Mouse (Mus musculus): ENCODE data around the gene Rnf114. TPM values are rescaled to one million over a fixed set of nuclear protein-coding genes. Genes with fewer than 3 reads are reported as not detected.

Gene Rnf114
- polyA plus RNA-seq, 1 experiment, result 124 TPM

DNA sequence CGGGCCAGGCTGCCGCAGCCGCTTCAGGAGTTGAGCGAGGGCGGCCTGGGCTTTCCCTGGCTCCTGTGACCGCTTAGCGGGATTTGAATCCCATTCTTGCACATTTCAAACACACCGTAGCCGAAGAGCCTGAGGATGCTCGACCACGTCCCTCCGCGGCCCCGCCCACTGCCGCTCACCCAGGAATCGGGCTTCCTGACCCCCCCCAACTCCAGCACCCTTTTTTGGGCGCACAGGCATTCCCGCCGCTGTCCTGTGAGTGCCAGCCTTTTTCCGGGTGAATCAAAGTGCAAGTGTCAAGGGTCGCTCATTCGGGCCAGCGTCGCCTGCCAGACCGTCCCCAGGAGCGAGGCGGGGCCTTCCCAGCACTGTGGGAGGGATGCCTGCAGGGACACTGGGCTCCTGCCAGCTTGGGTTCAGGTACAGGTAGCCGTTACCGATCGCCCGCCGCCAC lies 11.5 kb downstream of the Rnf114 start:
- DNase-seq (ENCODE audit: low read depth), result no peak

DNA sequence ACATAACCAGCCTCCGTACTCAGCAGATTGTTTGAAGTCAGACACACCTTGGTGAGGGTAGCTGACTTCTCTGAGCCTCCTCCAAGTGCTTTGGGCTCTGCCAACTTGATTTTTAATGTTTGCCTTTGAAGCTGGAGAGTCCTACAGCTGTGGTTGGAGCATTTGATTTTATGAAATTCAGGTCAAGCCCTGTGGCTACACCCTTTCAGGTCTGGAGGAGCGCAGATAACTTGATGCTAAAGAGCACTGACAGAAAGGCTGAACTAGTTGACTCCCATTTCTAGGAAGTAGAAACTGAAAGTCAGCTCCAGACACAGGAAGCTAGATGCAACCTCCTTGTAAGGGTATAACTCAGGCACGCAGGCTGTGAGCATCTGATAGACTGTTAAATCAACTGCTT lies 12.7 kb downstream of the Rnf114 start:
- no peak for DNase-seq (ENCODE audit: low read depth)

DNA sequence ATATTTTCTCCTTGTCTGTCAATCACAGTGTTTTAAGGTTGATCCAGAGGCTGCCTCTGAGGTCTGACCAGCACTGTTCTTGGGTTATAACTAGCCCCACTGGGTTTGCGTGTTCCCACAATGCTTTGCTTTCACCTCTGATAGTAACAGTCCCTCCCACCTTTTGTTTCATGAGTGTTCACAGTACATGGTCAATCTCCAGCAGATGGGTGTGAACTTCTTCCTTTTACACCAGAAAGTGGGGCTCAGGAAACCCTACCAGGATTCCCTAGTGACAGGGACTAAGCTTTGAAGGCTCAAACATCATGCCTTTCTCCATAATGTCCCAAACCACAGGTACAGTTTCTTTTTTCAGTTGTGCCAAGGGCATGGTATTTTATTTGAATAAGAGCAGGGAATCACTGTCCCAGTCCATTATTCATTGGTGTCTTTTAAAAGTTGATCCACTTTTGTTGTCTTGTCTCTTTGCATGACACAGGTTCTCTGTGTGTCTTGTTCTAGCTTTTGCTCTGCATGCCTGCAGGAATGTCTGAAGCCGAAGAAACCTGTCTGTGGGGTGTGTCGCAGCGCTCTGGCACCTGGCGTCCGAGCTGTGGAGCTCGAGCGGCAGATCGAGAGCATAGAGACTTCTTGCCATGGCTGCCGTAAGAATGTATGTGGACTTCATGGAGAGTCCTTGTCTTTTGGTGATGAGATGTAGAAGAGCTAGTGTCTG lies 14.3 kb downstream of the Rnf114 start:
- DNase-seq (ENCODE audit: low read depth), result no peak

DNA sequence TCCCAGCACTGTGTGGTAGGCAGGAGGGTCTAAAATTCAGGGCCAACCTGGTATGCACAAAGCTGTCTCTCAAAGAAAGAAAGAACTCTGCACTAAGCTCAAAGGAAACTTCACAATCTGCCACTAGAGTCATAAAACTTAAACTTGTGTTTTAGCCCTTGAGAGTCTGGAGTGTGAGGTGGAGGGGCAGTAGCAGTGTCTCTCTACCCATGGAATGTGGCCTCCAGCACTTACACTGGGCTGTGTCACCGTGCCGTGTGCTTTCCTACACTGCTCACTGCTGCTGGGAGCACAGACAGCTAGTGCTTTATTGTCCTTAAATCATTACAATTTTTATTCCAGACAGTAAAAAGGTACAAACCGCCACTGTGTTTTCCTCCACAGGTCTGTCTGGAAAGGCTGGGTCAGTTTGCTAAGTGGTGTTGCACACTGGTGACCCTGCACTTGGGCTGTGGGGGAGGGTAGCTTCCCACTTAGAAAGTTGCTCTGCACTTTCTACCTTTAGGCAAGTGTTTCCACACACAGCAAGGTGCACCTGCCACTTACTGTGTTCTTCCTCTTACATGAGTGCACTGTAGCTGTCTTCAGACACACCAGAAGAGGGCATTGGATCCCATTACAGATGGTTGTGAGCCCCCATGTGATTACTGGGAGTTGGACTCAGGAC lies 15.4 kb downstream of the Rnf114 start:
- no peak for DNase-seq (ENCODE audit: low read depth)

DNA sequence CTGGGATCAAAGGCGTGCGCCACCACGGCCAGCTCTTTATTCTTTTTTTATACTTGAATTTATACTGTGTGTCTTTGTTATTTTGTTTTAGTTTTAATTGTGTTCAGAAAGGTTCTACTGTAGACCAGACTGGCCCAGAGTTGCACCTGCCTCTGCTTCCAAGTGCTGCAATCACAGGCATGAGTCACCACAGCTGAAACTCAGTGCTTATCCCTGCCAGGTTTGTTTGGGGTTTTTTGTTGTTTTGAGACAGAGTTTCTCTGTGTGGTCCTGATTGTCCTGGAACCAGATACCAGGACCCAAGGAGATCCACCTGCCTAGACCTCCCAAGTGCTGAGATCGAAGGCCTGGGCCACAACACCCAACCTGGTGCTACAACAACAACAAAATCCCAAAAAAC lies 16.1 kb downstream of the Rnf114 start:
- DNase-seq (ENCODE audit: low read depth), result no peak

DNA sequence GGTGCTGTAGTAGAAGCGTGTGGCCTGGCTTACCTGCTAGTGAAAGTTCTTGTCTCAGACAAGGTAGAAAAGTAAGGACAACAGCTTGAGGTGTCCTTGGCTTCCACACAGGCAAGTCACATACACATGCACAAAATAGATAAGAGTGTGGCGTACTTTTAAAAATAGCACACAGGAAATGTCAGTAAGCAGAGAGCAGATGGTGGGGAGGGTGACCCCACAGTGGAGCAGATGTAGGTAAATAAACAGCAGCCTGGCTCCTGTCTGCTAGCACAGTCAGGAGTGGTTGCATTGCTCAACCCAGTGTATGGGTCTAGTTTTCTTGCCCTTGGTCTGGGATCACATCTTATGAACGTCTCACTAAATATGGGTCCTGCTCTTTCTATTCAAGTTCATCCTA lies 18.0 kb downstream of the Rnf114 start:
- DNase-seq (ENCODE audit: low read depth), result no peak

DNA sequence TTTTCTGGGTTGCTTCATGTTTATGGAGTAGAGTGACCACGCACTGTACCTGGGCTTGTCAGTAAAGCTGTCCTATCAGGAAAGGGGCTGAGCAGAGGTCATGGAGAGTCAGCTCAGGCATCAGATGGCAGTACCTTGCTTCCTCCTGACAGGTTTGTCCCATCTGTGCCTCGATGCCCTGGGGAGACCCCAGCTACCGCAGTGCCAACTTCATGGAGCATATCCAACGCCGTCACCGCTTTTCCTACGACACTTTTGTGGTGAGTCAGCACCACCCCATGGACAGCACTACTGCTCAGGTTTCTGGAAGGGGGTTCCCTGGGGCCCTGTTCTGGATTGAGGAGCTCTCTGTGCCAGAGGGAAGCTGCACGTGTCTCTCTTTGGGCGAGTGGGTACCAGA lies 19.9 kb downstream of the Rnf114 start:
- DNase-seq (ENCODE audit: low read depth), result no peak

DNA sequence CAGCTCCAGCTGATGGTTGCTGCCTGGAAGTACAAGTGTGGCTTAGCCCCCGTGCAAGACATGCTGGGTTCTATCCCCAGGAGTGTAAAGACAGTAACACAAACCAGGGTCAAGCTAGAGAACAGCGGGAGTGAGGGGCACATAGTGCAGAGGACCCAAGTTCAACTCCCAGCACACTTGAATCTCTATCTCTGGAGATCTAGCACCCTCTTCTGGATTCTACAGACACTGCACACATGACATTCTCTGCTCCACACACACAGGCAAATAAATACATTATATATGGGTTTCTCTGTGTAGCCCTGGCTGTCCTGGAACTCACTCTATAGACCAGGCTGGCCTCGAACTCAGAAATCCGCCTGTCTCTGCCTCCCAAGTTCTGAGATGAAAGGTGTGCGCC lies 20.5 kb downstream of the Rnf114 start:
- DNase-seq (ENCODE audit: low read depth), result no peak

DNA sequence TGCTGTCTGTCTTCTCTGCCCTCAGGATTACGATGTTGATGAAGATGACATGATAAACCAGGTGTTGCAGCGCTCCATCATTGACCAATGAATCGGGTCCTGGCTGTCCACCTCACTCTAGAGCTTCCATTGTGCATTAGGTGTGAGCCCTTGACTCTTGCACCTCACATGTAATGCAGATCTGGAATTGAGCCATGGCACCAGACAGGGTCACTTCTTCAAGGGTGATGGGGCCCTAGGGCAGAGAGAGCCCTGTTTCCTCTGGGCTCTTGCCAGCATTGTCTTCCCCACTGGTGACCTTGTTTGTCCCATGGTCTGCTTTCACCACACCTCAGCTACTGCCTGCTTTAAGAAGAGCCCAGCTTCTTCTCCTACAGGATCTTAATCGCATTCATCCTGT lies 22.2 kb downstream of the Rnf114 start:
- DNase-seq (ENCODE audit: low read depth), result no peak

DNA sequence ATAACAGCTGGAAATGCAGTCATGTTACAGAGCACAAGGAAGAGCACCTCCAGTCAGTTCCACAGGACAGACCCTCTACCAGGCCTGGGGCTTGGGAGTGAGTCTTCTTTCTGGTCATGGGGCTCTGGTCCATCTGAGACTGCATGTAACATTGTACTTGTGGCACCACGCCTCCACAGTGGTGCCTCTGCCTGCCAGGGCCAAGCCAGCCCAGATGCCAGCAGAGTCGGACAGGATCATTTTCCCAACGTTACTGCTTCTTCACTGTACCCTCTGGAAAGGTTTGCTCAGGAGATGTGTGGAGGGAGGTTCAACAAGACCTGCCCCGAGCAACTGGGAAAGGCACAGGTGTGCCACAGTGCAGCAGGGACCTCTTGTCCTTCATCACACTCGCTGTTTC lies 23.2 kb downstream of the Rnf114 start:
- DNase-seq (ENCODE audit: low read depth), result no peak

DNA sequence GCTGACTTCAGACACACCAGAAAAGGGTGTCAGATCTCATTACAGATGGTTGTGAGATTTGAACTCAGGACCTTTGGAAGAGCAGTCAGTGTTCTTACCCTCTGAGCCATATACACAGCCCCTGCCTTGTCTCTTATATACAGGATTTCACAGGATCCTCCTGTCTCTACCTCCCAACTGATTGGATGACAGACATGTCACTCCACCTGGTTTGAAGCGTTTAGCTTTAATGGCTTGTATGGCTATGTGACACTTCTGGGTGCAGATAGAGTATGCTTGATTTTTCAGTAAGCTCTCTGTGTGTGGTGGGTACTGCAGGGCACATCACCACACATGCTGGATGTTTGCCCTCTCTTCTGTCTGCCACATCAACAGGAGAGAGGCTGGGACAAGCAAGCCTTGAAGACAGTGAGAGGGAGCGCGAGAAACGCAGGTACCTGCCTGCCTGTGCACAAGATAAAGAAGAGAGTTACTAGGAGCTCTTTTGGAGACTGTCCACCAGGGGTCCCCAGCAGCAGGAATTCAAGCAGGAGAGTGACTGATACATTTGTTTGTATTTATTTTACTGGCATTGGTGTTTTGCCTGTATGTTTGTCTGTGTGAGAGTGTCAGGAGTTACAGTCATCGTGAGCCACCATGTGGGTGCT lies 27.3 kb downstream of the Rnf114 start:
- DNase-seq (ENCODE audit: low read depth), result no peak

DNA sequence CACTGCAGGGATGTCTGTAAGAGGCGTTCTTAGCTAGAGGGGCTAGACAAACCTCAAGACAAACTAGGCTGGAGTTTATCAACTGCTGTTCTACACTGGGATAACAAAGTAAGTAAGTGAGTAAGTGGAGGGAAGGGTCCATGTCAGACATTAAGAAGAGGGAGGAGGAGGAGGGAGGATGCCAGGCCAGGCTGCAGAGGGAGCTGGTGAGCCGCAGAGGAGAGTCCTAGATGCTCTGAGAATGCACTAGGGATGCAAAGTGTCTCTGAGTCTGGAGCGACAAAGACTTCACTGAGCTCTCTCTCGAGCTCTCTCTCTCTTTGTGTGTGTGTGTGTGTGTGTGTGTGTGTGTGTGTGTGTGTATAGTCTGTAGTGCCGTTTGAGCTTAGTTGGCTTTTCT lies 35.8 kb downstream of the Rnf114 start:
- DNase-seq (ENCODE audit: low read depth), result no peak

DNA sequence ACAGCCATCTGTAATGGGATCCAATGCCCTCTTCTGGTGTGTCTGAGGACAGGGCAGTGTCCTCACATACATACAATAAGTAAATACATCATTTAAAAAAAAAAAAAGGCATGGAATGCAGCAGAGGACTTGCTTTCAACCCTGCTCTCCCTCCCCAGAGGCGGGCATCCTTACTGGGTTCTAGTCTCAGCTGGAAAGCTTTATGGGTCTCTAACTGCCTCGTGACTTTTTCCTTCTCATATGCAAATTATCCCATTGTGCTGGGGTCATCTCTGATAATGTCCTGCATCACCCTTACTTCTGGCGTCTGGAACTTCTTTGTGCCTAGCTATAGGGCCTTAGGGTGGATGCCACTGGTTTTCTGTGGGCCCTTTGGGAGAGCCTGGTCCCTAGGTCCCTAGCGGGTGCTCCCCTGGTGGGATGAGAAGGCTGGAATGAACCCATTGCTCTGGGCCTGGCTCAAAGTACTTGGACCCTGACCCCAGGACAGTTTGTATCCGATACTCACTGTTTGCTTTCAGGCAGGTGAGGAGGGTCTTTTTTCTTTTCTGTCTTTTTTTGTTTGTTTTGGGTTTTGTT lies 37.6 kb downstream of the Rnf114 start:
- no peak for DNase-seq (ENCODE audit: low read depth)

DNA sequence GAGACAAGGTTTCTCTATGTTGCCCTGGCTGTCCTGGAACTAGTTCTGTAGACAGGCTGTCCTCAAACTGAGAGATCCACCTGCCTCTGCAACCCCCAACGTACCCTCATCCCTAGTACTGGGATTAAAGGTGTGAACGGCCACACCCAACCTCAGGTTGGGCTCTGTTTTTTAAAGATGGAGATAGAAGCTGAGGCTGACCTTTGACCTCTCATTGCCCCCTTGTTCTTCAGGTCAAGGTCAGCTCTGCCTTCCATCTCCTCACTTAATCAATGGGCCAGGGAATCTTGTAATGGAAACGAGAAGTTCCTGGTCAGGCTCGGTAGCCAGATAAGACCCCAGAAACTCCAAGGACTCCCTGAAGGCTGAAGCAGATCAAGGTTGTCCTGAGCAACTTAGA lies 38.1 kb downstream of the Rnf114 start:
- DNase-seq (ENCODE audit: low read depth), result no peak

DNA sequence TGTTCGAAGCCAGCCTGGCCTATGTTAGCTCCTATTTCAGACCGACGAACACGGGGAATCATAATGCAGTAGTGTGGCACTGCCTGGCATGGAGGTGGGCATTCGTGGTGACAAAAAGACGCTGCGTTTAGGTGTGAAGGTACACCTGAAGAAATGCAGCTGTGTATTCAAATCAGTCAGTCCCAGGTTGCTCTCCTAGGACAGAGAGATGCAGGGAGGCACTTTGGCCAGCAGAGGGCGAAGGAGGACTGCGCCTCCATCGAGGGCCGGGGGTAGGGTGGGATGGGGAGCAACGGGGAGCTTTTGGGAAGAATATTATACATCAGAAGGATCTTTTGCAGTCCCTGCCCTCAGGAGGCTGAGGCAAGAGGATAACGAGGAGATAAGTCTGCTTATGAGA lies 39.7 kb downstream of the Rnf114 start:
- DNase-seq (ENCODE audit: low read depth), result no peak

DNA sequence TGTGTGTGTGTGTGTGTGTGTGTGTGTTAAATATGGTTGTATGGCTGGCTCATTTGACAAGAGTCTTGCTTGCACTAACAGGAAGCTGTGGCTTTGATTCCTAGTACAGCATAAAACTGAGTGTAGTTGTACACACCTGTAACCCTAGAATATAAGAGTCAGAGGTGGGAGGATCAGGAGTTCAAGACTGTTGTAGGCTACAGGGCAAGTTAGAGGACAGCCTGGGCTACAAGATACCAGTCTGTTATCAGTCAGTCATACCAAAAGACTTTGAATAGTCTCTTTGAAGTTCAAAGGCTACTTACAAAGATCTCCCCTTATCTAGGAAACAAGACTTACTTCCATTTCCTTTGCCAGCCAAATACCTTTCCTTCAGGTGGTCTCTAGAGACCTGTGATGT lies 41.4 kb downstream of the Rnf114 start:
- DNase-seq (ENCODE audit: low read depth), result no peak

DNA sequence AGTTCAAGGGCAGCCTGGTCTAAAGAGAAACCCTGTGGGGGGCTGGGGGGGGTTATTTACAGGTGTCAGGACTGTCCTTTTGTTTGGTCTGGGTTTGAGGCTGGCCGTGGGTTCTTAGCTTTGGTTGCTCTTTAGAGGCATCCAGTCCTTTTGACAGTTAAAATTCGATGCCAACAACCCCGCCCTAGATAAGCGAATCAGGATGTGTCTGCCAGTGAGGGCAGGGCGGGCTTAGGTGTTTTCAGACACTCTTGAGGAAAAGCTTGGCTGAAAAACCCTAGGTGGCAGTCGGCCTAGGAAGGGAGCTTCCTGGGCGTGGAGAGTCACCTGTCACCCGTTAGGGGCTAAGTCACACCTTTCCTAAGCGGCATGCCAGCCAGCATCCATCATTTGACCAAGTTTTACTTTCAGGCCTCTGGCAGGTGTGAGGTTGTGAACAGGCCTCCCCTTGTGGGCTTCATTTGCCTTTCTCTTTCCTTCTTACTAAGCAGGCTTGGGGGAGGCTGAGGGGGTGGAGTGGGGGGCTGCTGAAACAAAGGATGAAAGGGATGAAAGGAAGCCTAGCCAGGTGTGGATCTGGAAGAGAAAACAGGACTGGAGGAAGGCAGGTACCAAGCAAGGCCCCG lies 44.0 kb downstream of the Rnf114 start:
- DNase-seq (ENCODE audit: low read depth), result no peak

DNA sequence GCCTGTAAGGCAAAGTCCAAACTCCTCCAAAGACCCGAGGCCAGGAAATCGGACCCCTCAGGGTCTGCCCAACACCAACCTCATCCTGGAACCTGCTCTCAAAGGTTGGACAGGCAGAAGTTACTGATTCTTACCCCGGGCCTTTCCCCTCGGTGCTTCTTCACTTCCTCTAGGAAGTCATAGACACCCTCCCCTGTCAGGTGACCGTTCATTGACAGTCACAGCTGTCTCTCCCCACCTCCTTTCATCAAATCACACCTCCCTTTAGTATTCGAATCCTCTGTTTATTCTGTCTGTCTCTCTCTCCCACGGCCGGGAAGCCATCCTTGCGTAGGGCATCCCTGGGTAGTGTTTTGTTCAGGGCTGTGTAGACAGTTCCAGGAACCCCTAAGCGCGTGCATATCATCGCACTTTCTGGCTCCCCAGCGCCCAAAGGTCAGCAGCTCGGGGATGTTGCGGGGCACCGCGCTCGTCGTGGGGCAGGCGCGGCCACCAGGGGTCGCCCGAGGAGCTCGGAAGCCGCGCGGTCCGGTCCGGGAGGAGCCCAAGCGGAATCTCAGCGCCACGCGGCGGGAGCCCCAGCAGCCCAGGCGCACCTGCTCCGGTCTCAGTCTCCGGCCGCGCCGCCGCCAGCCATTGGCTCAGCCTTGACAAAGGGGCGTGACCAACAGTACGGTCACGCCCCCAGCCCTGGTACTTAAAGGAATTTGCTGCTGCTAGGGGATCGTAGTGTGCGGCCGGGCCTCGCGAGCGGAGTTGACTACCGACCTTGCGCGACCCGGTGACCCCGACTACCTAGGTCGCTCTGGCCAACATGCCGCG lies 45.2 kb downstream of the Rnf114 start, which contains the start of gene Snai1:
Gene Snai1 (plus strand): TSS at position 720 of the 822 bp plus-strand sequence.
- DNase-seq (ENCODE audit: low read depth), result peak; percentile 26

DNA sequence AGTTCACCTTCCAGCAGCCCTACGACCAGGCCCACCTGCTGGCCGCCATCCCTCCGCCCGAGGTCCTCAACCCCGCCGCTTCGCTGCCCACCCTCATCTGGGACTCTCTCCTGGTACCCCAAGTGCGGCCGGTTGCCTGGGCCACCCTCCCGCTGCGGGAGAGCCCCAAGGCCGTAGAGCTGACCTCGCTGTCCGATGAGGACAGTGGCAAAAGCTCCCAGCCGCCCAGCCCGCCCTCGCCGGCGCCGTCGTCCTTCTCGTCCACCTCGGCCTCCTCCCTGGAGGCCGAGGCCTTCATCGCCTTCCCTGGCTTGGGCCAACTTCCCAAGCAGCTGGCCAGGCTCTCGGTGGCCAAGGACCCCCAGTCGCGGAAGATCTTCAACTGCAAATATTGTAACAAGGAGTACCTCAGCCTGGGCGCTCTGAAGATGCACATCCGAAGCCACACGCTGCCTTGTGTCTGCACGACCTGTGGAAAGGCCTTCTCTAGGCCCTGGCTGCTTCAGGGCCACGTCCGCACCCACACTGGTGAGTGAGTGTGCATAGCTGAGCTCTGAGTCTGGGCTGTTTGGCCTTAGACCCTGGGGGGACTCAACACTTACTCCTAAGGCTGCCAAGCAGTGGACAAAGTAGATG lies 46.3 kb downstream of the Rnf114 start:
- no peak for DNase-seq (ENCODE audit: low read depth)

DNA sequence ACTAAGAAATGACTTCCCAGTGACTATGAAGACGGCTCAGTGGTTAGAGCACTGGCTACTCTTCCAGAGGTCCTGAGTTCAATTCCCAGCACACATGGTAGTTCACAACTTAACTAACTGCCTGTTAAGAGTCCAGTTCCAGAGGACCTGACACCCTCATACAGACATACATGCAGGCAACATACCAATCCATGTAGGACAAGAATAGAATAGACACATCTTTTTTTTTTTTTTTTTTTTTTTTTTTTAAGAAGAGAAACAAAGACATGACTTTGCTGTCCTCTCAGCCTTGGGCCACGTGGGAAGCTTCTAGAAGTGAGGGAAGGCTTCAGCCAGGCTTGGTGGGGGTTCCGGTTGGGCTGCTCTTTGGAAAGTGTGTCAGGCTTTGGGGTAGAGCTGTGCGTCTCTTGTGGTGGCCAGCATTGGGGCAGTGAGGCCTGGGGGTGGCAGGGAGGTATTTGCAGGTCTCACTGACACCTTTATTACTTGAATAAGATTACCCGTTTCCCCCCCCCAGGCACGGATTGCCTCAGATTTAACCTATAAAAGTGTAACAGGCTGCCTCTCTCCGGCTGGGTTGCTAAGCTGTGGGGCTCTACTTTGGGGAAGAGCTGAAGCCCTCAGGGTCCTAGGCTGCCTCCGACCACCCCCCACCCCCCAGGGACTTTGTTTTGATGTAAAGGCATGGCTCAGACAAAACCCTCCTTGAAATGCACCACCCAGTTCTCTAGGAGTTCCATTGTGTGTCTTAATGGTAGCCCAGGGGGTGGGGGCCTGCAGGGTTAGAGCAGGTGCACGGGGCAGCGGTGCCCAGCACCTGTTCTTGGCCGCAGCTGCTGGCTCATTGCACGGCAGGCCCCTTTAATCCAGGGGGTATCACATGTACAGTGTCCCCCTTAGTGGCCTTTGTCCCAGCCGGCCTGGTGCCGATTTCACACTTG lies 47.4 kb downstream of the Rnf114 start:
- DNase-seq (ENCODE audit: low read depth), result no peak

Data from gonadal fat pad, adult 2 months (tissue).